Mouse (Mus musculus): ENCODE measurements around the gene Dact1. TPM values are rescaled to one million over a fixed set of nuclear protein-coding genes. Genes with fewer than 3 reads are reported as not detected.
A peak's percentile ranks its signal among the peaks of the same experiment; 100 is the strongest.

The Dact1 gene
- total RNA-seq, 4 experiments from 2014 or later = 6.7 to 7.7 (median 7.2) TPM

GRCm38 (mm10) chr12:71337025-71337582 lies 27.4 kb downstream of the Dact1 start:
- DNase-seq (ENCODE audit: low spot score in 2 of 2) = no peak

DNA sequence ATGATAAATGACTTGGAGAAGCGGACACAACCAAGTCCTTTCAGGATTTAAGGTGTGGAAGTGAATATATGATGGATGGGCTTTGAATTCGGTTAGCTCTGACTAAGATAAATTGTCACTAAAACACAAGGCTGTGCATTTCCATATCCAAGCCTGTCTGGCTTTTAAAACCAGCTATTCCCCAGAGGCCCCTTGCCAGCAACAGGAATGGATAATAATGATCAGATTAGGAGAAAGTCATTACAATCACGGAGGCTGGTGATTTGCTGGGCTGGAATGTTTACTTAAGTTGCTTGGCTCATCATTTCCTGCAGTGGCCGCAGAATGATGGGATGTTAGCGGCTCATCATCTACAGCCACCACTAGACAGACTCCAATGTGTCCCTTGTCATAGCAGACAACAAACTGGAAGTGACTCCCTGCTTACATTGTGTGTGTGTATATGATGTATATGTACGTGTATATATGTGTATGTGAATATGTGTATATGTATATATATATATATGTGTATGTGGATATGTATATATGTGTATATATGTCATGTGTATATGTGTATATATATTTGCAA lies 28.3 kb downstream of the Dact1 start:
- no peak for DNase-seq (ENCODE audit: low spot score in 2 of 2)

- no peak for DNase-seq (ENCODE audit: low spot score in 2 of 2)
Measured at GRCm38 (mm10) chr12:71339142-71339848, 29.6 kb downstream of the Dact1 start.

DNA sequence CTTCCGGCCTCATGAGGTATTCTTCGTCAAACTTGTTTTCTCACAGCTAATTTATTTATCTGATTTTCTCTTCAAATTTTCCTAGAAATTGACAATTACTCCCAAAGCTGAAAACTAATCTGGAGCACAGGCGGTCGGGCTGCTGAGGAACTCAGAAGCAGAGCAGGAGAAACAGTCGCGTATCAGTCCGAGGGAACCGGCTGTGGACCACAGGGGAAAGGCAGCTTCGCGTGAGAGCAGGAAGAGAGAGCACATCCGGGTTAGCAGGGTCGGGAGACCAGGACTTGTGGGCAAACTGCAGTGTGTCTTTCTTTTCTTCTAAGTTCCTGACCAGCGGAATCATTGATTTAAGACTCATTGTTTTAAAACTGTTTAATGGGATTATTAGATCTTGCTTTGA lies 32.7 kb downstream of the Dact1 start:
- DNase-seq (ENCODE audit: low spot score in 2 of 2) = no peak

GRCm38 (mm10) chr12:71345471-71345870 lies 35.8 kb downstream of the Dact1 start:
- DNase-seq (ENCODE audit: low spot score in 2 of 2) = no peak

- DNase-seq (ENCODE audit: low spot score in 2 of 2) = no peak
Measured at GRCm38 (mm10) chr12:71346071-71346470, 36.4 kb downstream of the Dact1 start.

GRCm38 (mm10) chr12:71348401-71348896 lies 38.8 kb downstream of the Dact1 start:
- DNase-seq (ENCODE audit: low spot score in 2 of 2) = no peak

GRCm38 (mm10) chr12:71350077-71350476 lies 40.4 kb downstream of the Dact1 start:
- DNase-seq (ENCODE audit: low spot score in 2 of 2) = no peak

- no peak for DNase-seq (ENCODE audit: low spot score in 2 of 2)
Measured at GRCm38 (mm10) chr12:71354656-71355055, 45.0 kb downstream of the Dact1 start.

DNA sequence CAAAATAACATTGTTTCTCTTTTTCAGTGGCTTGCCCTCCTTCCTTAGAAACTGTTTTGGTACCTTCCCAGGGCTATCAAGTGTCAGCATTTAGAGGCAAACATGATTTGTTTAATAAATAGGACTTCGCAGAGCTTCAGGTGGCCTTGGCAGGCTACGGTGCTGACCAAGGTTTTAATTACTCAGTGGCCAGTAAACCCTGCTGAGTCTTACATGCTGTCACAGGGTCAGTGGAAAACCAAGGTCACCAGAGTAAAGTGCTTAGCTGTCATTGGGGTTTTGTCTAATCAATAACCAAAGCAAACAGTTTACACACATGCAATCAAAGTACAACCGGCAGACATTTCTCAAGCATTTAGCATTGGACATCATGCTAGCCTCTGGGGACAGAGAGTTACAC lies 45.4 kb downstream of the Dact1 start:
- DNase-seq (ENCODE audit: low spot score in 2 of 2) = no peak

DNA sequence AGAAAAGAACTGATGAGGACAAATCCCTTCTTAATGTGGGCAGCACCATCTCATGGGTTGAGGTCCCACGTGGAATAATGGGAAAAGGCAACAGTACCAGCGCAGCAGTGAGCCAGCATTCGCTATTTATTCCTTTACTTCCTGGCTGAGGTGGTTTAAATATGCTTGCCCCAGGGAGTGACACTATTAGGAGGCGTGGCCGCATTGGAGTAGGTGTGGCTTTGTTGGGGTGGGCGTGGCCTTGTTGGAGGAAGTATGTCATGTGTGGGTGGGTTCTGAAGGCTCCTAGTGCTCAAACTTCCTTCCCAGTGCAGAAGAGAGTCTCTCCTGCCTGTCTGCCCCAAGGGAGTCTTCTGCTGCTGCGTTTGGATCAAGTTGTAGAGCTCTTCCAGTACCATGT lies 51.9 kb downstream of the Dact1 start:
- DNase-seq (ENCODE audit: low spot score in 2 of 2) = no peak

GRCm38 (mm10) chr12:71362425-71362824 lies 52.7 kb downstream of the Dact1 start:
- DNase-seq (ENCODE audit: low spot score in 2 of 2) = no peak

DNA sequence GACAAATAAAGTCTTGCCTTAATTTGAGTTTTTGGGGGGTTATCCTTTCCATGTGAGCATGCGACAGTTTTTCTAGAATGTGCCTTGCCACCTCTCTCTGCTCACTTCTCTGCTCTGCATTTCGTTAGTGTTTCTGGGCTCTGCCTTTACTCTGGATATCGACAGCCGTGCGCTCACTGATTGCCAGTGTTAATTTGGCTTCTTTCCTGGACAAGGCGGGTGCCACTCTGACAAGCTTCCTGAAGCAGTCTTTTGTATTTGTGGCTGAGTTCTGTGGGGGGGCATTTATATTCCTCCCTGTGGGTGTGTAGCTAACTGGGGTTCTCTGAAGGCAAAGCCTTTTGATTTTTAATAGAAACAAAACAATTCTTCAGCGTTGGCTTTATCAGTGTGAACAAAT lies 54.4 kb downstream of the Dact1 start:
- DNase-seq (ENCODE audit: low spot score in 2 of 2) = peak in 1 of 2 experiments; percentile 38

DNA sequence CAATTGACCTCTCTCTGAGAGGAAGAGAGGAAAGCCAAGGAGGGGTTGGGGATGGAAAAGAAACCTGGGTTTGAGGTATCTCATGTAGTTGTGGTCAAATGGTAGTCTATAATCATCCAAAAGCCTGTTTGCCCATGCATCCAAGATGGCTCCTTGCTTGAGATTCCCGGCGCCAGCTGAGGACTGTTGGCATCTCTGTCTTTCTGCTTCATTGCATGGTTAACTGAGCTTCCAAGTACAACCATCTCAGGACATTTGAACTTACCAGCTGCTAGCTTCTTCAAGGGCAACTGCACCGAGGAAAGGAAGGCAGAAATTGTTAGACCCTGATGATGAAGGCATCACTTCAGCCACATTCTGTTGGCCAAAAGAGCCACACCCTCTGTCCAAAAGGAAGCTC lies 54.8 kb downstream of the Dact1 start:
- DNase-seq (ENCODE audit: low spot score in 2 of 2) = no peak

DNA sequence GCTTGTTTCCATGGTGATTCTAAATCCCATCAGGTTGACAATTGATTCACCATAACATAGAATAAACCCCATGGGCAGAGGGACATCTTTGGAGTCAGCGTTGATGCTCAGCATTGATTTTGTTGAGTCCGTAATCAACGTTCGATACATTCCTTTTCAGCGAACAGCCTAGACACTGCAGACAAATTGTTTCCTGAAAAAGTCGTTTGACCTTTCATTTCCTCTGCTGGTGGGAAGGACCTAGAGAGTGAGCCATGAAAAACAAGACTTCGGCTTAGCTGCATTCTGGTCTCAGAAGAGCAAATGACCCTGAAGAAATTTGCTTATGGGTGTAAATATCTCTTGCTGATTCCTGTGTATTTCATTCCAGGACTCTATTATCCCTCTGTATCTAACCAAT lies 55.5 kb downstream of the Dact1 start:
- DNase-seq (ENCODE audit: low spot score in 2 of 2) = no peak

DNA sequence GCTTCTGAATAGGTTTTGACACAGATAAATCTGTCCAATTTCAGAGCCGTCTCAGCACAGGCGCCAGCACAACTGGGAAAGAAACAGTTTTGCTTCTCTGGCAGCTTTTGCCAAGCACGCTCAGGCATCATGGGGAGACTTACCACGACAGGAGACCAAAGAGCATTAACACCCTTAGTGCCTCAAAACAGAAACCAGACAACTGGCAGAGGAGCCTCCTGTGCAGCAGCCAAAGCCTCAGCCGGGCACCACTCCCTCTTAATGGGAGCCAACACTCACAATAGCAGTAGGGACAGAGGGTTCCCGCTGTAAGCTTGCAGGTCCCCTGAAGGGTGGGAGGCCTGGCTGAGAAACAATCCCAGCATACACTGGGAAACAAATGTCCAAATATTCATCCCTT lies 56.5 kb downstream of the Dact1 start:
- DNase-seq (ENCODE audit: low spot score in 2 of 2) = no peak

- DNase-seq (ENCODE audit: low spot score in 2 of 2) = no peak
Measured at GRCm38 (mm10) chr12:71368631-71369030, 58.9 kb downstream of the Dact1 start.

Other genes with a start within 250 kb of the Dact1 start
- gene Tomm20l, start 198.5 kb upstream of the Dact1 start, total RNA-seq (2022) = not detected
- 10 to 100 TPM; 53.7 to 69.2 (median 59.3) TPM for gene Timm9, start 173.2 kb upstream of the Dact1 start, total RNA-seq (2022)
- 1 to 10 TPM; 6.4 to 7.1 (median 6.8) TPM for gene 2700049A03Rik, start 173.0 kb upstream of the Dact1 start, total RNA-seq (2022)

Measured in layer of hippocampus, adult 8-10 months (tissue).